In the genomic region with DNA sequence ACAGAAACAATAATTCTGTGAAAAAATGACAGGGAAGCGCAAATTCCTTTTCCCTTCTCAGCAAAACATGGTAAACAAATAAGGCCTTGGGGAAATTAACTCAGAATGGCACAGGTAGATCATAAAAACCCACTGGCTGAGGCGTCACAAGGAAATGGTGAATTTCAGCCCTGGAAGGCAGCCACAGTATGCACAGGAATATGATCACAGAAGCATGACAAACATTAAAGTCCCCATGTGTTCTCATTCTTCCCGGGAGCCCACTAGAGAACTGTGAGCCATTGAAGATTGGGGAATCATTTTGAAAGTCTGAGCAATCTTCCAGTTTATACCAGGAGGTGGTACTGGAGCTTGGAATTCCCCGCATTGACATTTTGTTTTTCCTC, we compare ENCODE assay signal across 11 mouse cellular contexts.
"Had no signal": no experiment of that assay in that cellular context is flagged by ENCODE, and none has a peak within 500 bp of the region (broad histone marks: within the 10 kb centered on the region; RNA-seq: fewer than 3 reads in every experiment).

No protein-coding gene starts in this region.

- H3K4me1 ChIP-seq: limb, embryonic 12.5 days had no signal

- DNase-seq: kidney, adult 11 months; kidney, adult 9 months; kidney, postnatal 36 days; liver; lung, adult 18-20 months; thymus, postnatal 4 days had no signal

- H3K27me3 ChIP-seq: limb, embryonic 12.5 days had no signal

- H3K4me3 ChIP-seq: layer of hippocampus, adult 2 months; limb, embryonic 12.5 days had no signal

- H3K27ac ChIP-seq: kidney, postnatal 0 days; layer of hippocampus, adult 2 months; limb, embryonic 12.5 days; liver, embryonic 14.5 days; stomach, postnatal 0 days had no signal

- H3K9ac ChIP-seq: limb, embryonic 12.5 days; liver, embryonic 14.5 days had no signal

- H3K4me2 ChIP-seq: limb, embryonic 12.5 days had no signal

- H3K9me3 ChIP-seq: limb, embryonic 12.5 days had no signal
